Mouse (Mus musculus) CH12.LX (cell line): Measurements from ENCODE around the gene Rgs7. TPM values are rescaled to one million over a fixed set of nuclear protein-coding genes. Genes with fewer than 3 reads are reported as not detected.

ENCODE experiments used
- DNase-seq: peaks from one replicate; pipeline ENCODE4 v3.0.0-alpha.2; 2013; ENCODE audit errors: extremely low read depth
- H3K27ac ChIP-seq: 2 replicates; pipeline ENCODE4 v1.5.1; 2012; ENCODE audit warnings: low read depth, mild to moderate bottlenecking, control low read depth, moderate library complexity; ENCODE audit not compliant: insufficient read depth
- H3K27me3 ChIP-seq: replicated peaks from 2 replicates; pipeline ENCODE3; 2012; ENCODE audit warnings: inconsistent platforms
- H3K36me3 ChIP-seq, 2 experiments: replicated peaks in 1 of 2; 2 replicates each; pipeline versions ENCODE3 to v1.6.1; 2012; ENCODE audit warnings: inconsistent platforms in 1 of 2, low read length in 1 of 2, mild to moderate bottlenecking in 1 of 2, mixed read lengths in 1 of 2, moderate library complexity in 1 of 2; ENCODE audit not compliant: control insufficient read depth in 1 of 2, insufficient read depth in 1 of 2
- H3K4me1 ChIP-seq, 2 experiments: 2 replicates each; pipeline ENCODE4 v1.6.1; 2012; ENCODE audit warnings: inconsistent platforms in 1 of 2, moderate library complexity in 1 of 2; ENCODE audit not compliant: insufficient read depth in 2 of 2, control insufficient read depth in 1 of 2
- H3K4me2 ChIP-seq: 2 replicates; pipeline ENCODE4 v1.6.1; 2012; ENCODE audit warnings: low read depth, mild to moderate bottlenecking, control low read depth; ENCODE audit not compliant: poor library complexity, insufficient read depth, severe bottlenecking
- H3K4me3 ChIP-seq, 3 experiments: fragments of 150-350 bp in 1 of 3; sonication (generic) in 1 of 3; replicated peaks in 1 of 3; 2 replicates each; pipeline versions ENCODE3 to v1.5.1; 2011 to 2012; ENCODE audit warnings: low read depth in 2 of 3, low read length in 2 of 3, mild to moderate bottlenecking in 2 of 3, moderate library complexity in 2 of 3, control low read depth in 1 of 3, improper control_type of control experiment in 1 of 3, inconsistent platforms in 1 of 3, mixed read lengths in 1 of 3; ENCODE audit not compliant: poor library complexity in 1 of 3
- H3K79me2 ChIP-seq: replicated peaks from 2 replicates; pipeline ENCODE4 v1.6.1; 2012; ENCODE audit warnings: mild to moderate bottlenecking, moderate library complexity; ENCODE audit not compliant: control insufficient read depth, poor library complexity, insufficient read depth, severe bottlenecking; ENCODE audit errors: extremely low read depth
- H3K9ac ChIP-seq: 2 replicates; pipeline ENCODE4 v1.6.1; 2012; ENCODE audit warnings: low read depth, mild to moderate bottlenecking, control low read depth, moderate library complexity; ENCODE audit not compliant: insufficient read depth
- H3K9me3 ChIP-seq: replicated peaks from 2 replicates; pipeline ENCODE3; 2012; ENCODE audit warnings: low read length, inconsistent platforms, mixed read lengths
- BHLHE40 ChIP-seq: IDR thresholded peaks from 2 replicates; pipeline ENCODE4 v1.6.1; 2011; ENCODE audit warnings: mild to moderate bottlenecking, low read depth, low read length, improper control_type of control experiment
- CHD2 ChIP-seq: IDR thresholded peaks from 2 replicates; pipeline ENCODE4 v1.6.1; 2011; ENCODE audit warnings: low read length, improper control_type of control experiment
- CTCF ChIP-seq, 2 experiments: IDR thresholded peaks in 1 of 2; conservative IDR thresholded peaks in 1 of 2; 2 replicates each; pipeline ENCODE4 v1.5.1; 2011 to 2012; ENCODE audit warnings: low read depth in 2 of 2, low read length in 2 of 2, improper control_type of control experiment in 1 of 2, inconsistent platforms in 1 of 2, mild to moderate bottlenecking in 1 of 2, moderate library complexity in 1 of 2
- E2F4 ChIP-seq: IDR thresholded peaks from 2 replicates; pipeline ENCODE4 v1.6.1; 2011; ENCODE audit warnings: low read depth, low read length, improper control_type of control experiment; ENCODE audit not compliant: insufficient replicate concordance
- ELF1 ChIP-seq: IDR thresholded peaks from 2 replicates; pipeline ENCODE4 v1.6.1; 2014; ENCODE audit warnings: low read depth, mild to moderate bottlenecking, inconsistent platforms, low read length, improper control_type of control experiment
- EP300 ChIP-seq: IDR thresholded peaks from 2 replicates; pipeline ENCODE4 v1.6.1; 2011; ENCODE audit warnings: low read length, improper control_type of control experiment
- ETS1 ChIP-seq: conservative IDR thresholded peaks from 2 replicates; pipeline ENCODE4 v1.6.1; 2012; ENCODE audit warnings: low read depth, mild to moderate bottlenecking, inconsistent platforms, low read length, improper control_type of control experiment, moderate library complexity
- IRF4 ChIP-seq: IDR thresholded peaks from 2 replicates; pipeline ENCODE4 v1.6.1; 2014; ENCODE audit warnings: low read depth, mild to moderate bottlenecking, inconsistent platforms, low read length, improper control_type of control experiment
- JUN ChIP-seq: IDR thresholded peaks from 2 replicates; pipeline ENCODE4 v1.6.1; 2011; ENCODE audit warnings: low read depth, mild to moderate bottlenecking, low read length, improper control_type of control experiment, moderate library complexity; ENCODE audit not compliant: insufficient read depth
- KAT2A ChIP-seq: IDR thresholded peaks from 2 replicates; pipeline ENCODE4 v1.6.1; 2012; ENCODE audit warnings: low read length, improper control_type of control experiment, inconsistent platforms; ENCODE audit not compliant: insufficient replicate concordance
- MAFK ChIP-seq: IDR thresholded peaks from 2 replicates; pipeline ENCODE4 v1.6.1; 2011; ENCODE audit warnings: low read length, improper control_type of control experiment; ENCODE audit not compliant: insufficient replicate concordance
- MAZ ChIP-seq: IDR thresholded peaks from 2 replicates; pipeline ENCODE4 v1.6.1; 2012; ENCODE audit warnings: low read depth, mild to moderate bottlenecking, inconsistent platforms, low read length, improper control_type of control experiment, moderate library complexity
- MEF2A ChIP-seq: IDR thresholded peaks from 2 replicates; pipeline ENCODE4 v1.6.1; 2014; ENCODE audit warnings: low read depth, mild to moderate bottlenecking, inconsistent platforms, low read length, improper control_type of control experiment, borderline replicate concordance
- MXI1 ChIP-seq: IDR thresholded peaks from 2 replicates; pipeline ENCODE4 v1.6.1; 2011; ENCODE audit warnings: mild to moderate bottlenecking, low read depth, low read length, improper control_type of control experiment
- MYC ChIP-seq: IDR thresholded peaks from 2 replicates; pipeline ENCODE4 v1.6.1; 2011; ENCODE audit warnings: low read depth, mild to moderate bottlenecking, improper control_type of control experiment, low read length
- NELFE ChIP-seq: IDR thresholded peaks from 2 replicates; pipeline ENCODE4 v1.6.1; 2011; ENCODE audit warnings: low read depth, low read length, improper control_type of control experiment
- POLR2A ChIP-seq: IDR thresholded peaks from 2 replicates; pipeline ENCODE4 v1.6.1; 2011; ENCODE audit warnings: low read depth, mild to moderate bottlenecking, improper control_type of control experiment, low read length
- POLR2AphosphoS2 ChIP-seq: IDR thresholded peaks from 2 replicates; pipeline ENCODE4 v1.6.1; 2011; ENCODE audit warnings: low read depth, low read length, improper control_type of control experiment
- RAD21 ChIP-seq: IDR thresholded peaks from 2 replicates; pipeline ENCODE4 v1.6.1; 2011; ENCODE audit warnings: low read depth, mild to moderate bottlenecking, low read length, improper control_type of control experiment, moderate library complexity
- RCOR1 ChIP-seq: conservative IDR thresholded peaks from 2 replicates; pipeline ENCODE4 v1.6.1; 2012; ENCODE audit warnings: low read depth, mild to moderate bottlenecking, inconsistent platforms, low read length, improper control_type of control experiment
- SIN3A ChIP-seq: IDR thresholded peaks from 2 replicates; pipeline ENCODE4 v1.6.1; 2012; ENCODE audit warnings: low read length, improper control_type of control experiment, inconsistent platforms
- SMC3 ChIP-seq: IDR thresholded peaks from 2 replicates; pipeline ENCODE4 v1.6.1; 2011; ENCODE audit warnings: low read depth, low read length, improper control_type of control experiment
- UBTF ChIP-seq: IDR thresholded peaks from 2 replicates; pipeline ENCODE4 v1.6.1; 2012; ENCODE audit warnings: low read depth, mild to moderate bottlenecking, inconsistent platforms, low read length, improper control_type of control experiment, moderate library complexity
- USF2 ChIP-seq: conservative IDR thresholded peaks from 2 replicates; pipeline ENCODE4 v1.6.1; 2011; ENCODE audit warnings: low read depth, low read length, improper control_type of control experiment
- ZC3H11A ChIP-seq: IDR thresholded peaks from 2 replicates; pipeline ENCODE4 v1.6.1; 2012; ENCODE audit warnings: low read depth, mild to moderate bottlenecking, inconsistent platforms, low read length, improper control_type of control experiment
- ZMIZ1 ChIP-seq: IDR thresholded peaks from 2 replicates; pipeline ENCODE4 v1.6.1; 2012; ENCODE audit warnings: low read depth, mild to moderate bottlenecking, inconsistent platforms, low read length, improper control_type of control experiment
- ZNF384 ChIP-seq: IDR thresholded peaks from 2 replicates; pipeline ENCODE4 v1.6.1; 2012; ENCODE audit warnings: low read depth, low read length, improper control_type of control experiment, inconsistent platforms
- dilution Hi-C: fragments of 300-500 bp; cut with MboI; formaldehyde crosslinking; loops from 2 replicates; pipeline ENCODE4 v1.14.3; 2020; ENCODE audit warnings: low sequenced_read_pairs; ENCODE audit not compliant: extremely low pct_unique_long_range_greater_than_20kb, extremely low pct_ligation_motif_present
- in situ Hi-C: fragments of 300-500 bp; cut with MboI; formaldehyde crosslinking; loops from 3 replicates; pipeline ENCODE4 v1.14.3; 2019; ENCODE audit warnings: low sequenced_read_pairs, low pct_ligation_motif_present, low pct_unique_long_range_greater_than_20kb, mixed read lengths
- polyA plus RNA-seq: library from polyadenylated mRNA; unstranded; fragments of >175 nt; gene quantifications from 2 replicates; pipeline ENCODE4 v1.2.1, GENCODE M21; 2012; ENCODE audit warnings: low read depth; ENCODE audit not compliant: insufficient read length
- total RNA-seq, 2 experiments: library from RNA; depleted of rRNA; stranded (reverse); fragments of 300-350 nt in 1 of 2; fragments of >200 nt in 1 of 2; gene quantifications; 2 replicates each; pipeline ENCODE4 v1.2.3; 2012 to 2014

Gene Rgs7
- total and polyA plus RNA-seq, 3 experiments: 0.04 to 0.30 (median 0.09) TPM

GRCm38 (mm10) chr1:175097014-175097413 lies 395.3 kb downstream of the Rgs7 start:
- in situ Hi-C loops: no loop called here
- no peaks in the 10 kb centered on the region for H3K27me3 ChIP-seq

GRCm38 (mm10) chr1:175082104-175082503 lies 410.2 kb downstream of the Rgs7 start:
- TF ChIP-seq IRF4: no peak
- no peak for TF ChIP-seq KAT2A
- no peak for TF ChIP-seq E2F4
- no peak for TF ChIP-seq RAD21
- TF ChIP-seq USF2: no peak
- no peak for TF ChIP-seq MEF2A
- TF ChIP-seq ZC3H11A: no peak
- TF ChIP-seq POLR2A: no peak
- TF ChIP-seq ETS1: no peak
- no peak for TF ChIP-seq MAFK
- TF ChIP-seq BHLHE40: no peak
- no peak for TF ChIP-seq ZNF384
- no peak for TF ChIP-seq JUN
- TF ChIP-seq UBTF: no peak
- no peak for TF ChIP-seq EP300
- TF ChIP-seq MYC: no peak
- TF ChIP-seq POLR2AphosphoS2: no peak
- no peak for TF ChIP-seq SIN3A
- no peak for TF ChIP-seq MAZ
- TF ChIP-seq, all 38 proteins: peak for 0
- Histone ChIP-seq H3K79me2 (no peaks in the 10 kb centered on the region), H3K9me3 (no peaks in the 10 kb centered on the region), H3K4me3 (no peak overlapping the region), H3K9ac (no peak overlapping the region), H3K4me2 (no peak overlapping the region), H3K27ac (no peak overlapping the region), H3K36me3 (no peaks in the 10 kb centered on the region), H3K4me1 (no peaks in the 10 kb centered on the region), H3K27me3 (no peaks in the 10 kb centered on the region)
- in situ Hi-C loops: no loop called here
- DNase-seq: no peak
- dilution Hi-C loops: no loop called here

More at GRCm38 (mm10) chr1:175097014-175097413, 395.3 kb downstream of the Rgs7 start:
- H3K4me1 ChIP-seq: no peaks in the 10 kb centered on the region
- H3K9me3 ChIP-seq: no peaks in the 10 kb centered on the region
- DNase-seq: no peak
- dilution Hi-C loops: no loop called here
- H3K4me2 ChIP-seq: no peak overlapping the region
- H3K36me3 ChIP-seq: no peaks in the 10 kb centered on the region
- no peaks in the 10 kb centered on the region for H3K79me2 ChIP-seq
- TF ChIP-seq ZNF384 (no peak), RCOR1 (no peak), RAD21 (no peak), ZMIZ1 (no peak), E2F4 (no peak), NELFE (no peak), POLR2A (no peak), UBTF (no peak), ZC3H11A (no peak), MAFK (no peak), MXI1 (no peak), ELF1 (no peak), SMC3 (no peak), CHD2 (no peak), CTCF (conservative IDR thresholded peaks at IDR 0.05 in 1 of 2, IDR thresholded peaks at IDR 0.05 in 1 of 2; ENCODE audit: low read depth in 2 of 2, low read length in 2 of 2) (no peak)
- TF ChIP-seq, all 38 proteins: peak for 0
- no peak overlapping the region for H3K4me3 ChIP-seq
- no peak overlapping the region for H3K27ac ChIP-seq
- no peak overlapping the region for H3K9ac ChIP-seq
